Mouse (Mus musculus) liver, adult 2 months (tissue): ENCODE data around the gene 2310022A10Rik.

Experiments
- CTCF ChIP-seq: fragments of 200-500 bp; IDR thresholded peaks from 2 replicates; pipeline ENCODE4 v1.5.1; 2011; ENCODE audit warnings: low read depth, low read length, control low read depth
- POLR2A ChIP-seq: fragments of 200-500 bp; IDR thresholded peaks from 2 replicates; pipeline ENCODE4 v1.6.1; 2011; ENCODE audit warnings: low read length, control low read depth; ENCODE audit not compliant: insufficient read depth; ENCODE audit errors: extremely low read depth

- TF ChIP-seq CTCF: no peak
- TF ChIP-seq POLR2A: no peak
Measured at GRCm38 (mm10) chr7:27606481-27607254, 53.6 kb downstream of the 2310022A10Rik start.
